Mouse (Mus musculus) CH12.LX (cell line): ENCODE data around the gene Dhx9. TPM values are rescaled to one million over a fixed set of nuclear protein-coding genes. Genes with fewer than 3 reads are reported as not detected.

Source experiments
- DNase-seq: peaks from one replicate; pipeline ENCODE4 v3.0.0-alpha.2; 2013; ENCODE audit errors: extremely low read depth
- H3K27ac ChIP-seq: 2 replicates; pipeline ENCODE4 v1.5.1; 2012; ENCODE audit warnings: low read depth, mild to moderate bottlenecking, control low read depth, moderate library complexity; ENCODE audit not compliant: insufficient read depth
- H3K27me3 ChIP-seq: replicated peaks from 2 replicates; pipeline ENCODE3; 2012; ENCODE audit warnings: inconsistent platforms
- H3K36me3 ChIP-seq, 2 experiments: replicated peaks in 1 of 2; 2 replicates each; pipeline versions ENCODE3 to v1.6.1; 2012; ENCODE audit warnings: inconsistent platforms in 1 of 2, low read length in 1 of 2, mild to moderate bottlenecking in 1 of 2, mixed read lengths in 1 of 2, moderate library complexity in 1 of 2; ENCODE audit not compliant: control insufficient read depth in 1 of 2, insufficient read depth in 1 of 2
- H3K4me1 ChIP-seq, 2 experiments: 2 replicates each; pipeline ENCODE4 v1.6.1; 2012; ENCODE audit warnings: inconsistent platforms in 1 of 2, moderate library complexity in 1 of 2; ENCODE audit not compliant: insufficient read depth in 2 of 2, control insufficient read depth in 1 of 2
- H3K4me2 ChIP-seq: 2 replicates; pipeline ENCODE4 v1.6.1; 2012; ENCODE audit warnings: low read depth, mild to moderate bottlenecking, control low read depth; ENCODE audit not compliant: poor library complexity, insufficient read depth, severe bottlenecking
- H3K4me3 ChIP-seq, 3 experiments: fragments of 150-350 bp in 1 of 3; sonication (generic) in 1 of 3; replicated peaks in 1 of 3; 2 replicates each; pipeline versions ENCODE3 to v1.5.1; 2011 to 2012; ENCODE audit warnings: low read depth in 2 of 3, low read length in 2 of 3, mild to moderate bottlenecking in 2 of 3, moderate library complexity in 2 of 3, control low read depth in 1 of 3, improper control_type of control experiment in 1 of 3, inconsistent platforms in 1 of 3, mixed read lengths in 1 of 3; ENCODE audit not compliant: poor library complexity in 1 of 3
- H3K79me2 ChIP-seq: replicated peaks from 2 replicates; pipeline ENCODE4 v1.6.1; 2012; ENCODE audit warnings: mild to moderate bottlenecking, moderate library complexity; ENCODE audit not compliant: control insufficient read depth, poor library complexity, insufficient read depth, severe bottlenecking; ENCODE audit errors: extremely low read depth
- H3K9ac ChIP-seq: 2 replicates; pipeline ENCODE4 v1.6.1; 2012; ENCODE audit warnings: low read depth, mild to moderate bottlenecking, control low read depth, moderate library complexity; ENCODE audit not compliant: insufficient read depth
- H3K9me3 ChIP-seq: replicated peaks from 2 replicates; pipeline ENCODE3; 2012; ENCODE audit warnings: low read length, inconsistent platforms, mixed read lengths
- BHLHE40 ChIP-seq: IDR thresholded peaks from 2 replicates; pipeline ENCODE4 v1.6.1; 2011; ENCODE audit warnings: mild to moderate bottlenecking, low read depth, low read length, improper control_type of control experiment
- CHD1 ChIP-seq: IDR thresholded peaks from 2 replicates; pipeline ENCODE4 v1.6.1; 2012; ENCODE audit warnings: low read depth, low read length, improper control_type of control experiment, inconsistent platforms
- CHD2 ChIP-seq: IDR thresholded peaks from 2 replicates; pipeline ENCODE4 v1.6.1; 2011; ENCODE audit warnings: low read length, improper control_type of control experiment
- CTCF ChIP-seq, 2 experiments: IDR thresholded peaks in 1 of 2; conservative IDR thresholded peaks in 1 of 2; 2 replicates each; pipeline ENCODE4 v1.5.1; 2011 to 2012; ENCODE audit warnings: low read depth in 2 of 2, low read length in 2 of 2, improper control_type of control experiment in 1 of 2, inconsistent platforms in 1 of 2, mild to moderate bottlenecking in 1 of 2, moderate library complexity in 1 of 2
- E2F4 ChIP-seq: IDR thresholded peaks from 2 replicates; pipeline ENCODE4 v1.6.1; 2011; ENCODE audit warnings: low read depth, low read length, improper control_type of control experiment; ENCODE audit not compliant: insufficient replicate concordance
- ELF1 ChIP-seq: IDR thresholded peaks from 2 replicates; pipeline ENCODE4 v1.6.1; 2014; ENCODE audit warnings: low read depth, mild to moderate bottlenecking, inconsistent platforms, low read length, improper control_type of control experiment
- EP300 ChIP-seq: IDR thresholded peaks from 2 replicates; pipeline ENCODE4 v1.6.1; 2011; ENCODE audit warnings: low read length, improper control_type of control experiment
- ETS1 ChIP-seq: conservative IDR thresholded peaks from 2 replicates; pipeline ENCODE4 v1.6.1; 2012; ENCODE audit warnings: low read depth, mild to moderate bottlenecking, inconsistent platforms, low read length, improper control_type of control experiment, moderate library complexity
- GABPA ChIP-seq: IDR thresholded peaks from 2 replicates; pipeline ENCODE4 v1.6.1; 2012; ENCODE audit warnings: low read depth, low read length, improper control_type of control experiment, inconsistent platforms; ENCODE audit not compliant: insufficient replicate concordance
- HCFC1 ChIP-seq: IDR thresholded peaks from 2 replicates; pipeline ENCODE4 v1.6.1; 2012; ENCODE audit warnings: low read depth, mild to moderate bottlenecking, inconsistent platforms, low read length, improper control_type of control experiment
- IRF4 ChIP-seq: IDR thresholded peaks from 2 replicates; pipeline ENCODE4 v1.6.1; 2014; ENCODE audit warnings: low read depth, mild to moderate bottlenecking, inconsistent platforms, low read length, improper control_type of control experiment
- JUN ChIP-seq: IDR thresholded peaks from 2 replicates; pipeline ENCODE4 v1.6.1; 2011; ENCODE audit warnings: low read depth, mild to moderate bottlenecking, low read length, improper control_type of control experiment, moderate library complexity; ENCODE audit not compliant: insufficient read depth
- JUND ChIP-seq: conservative IDR thresholded peaks from 2 replicates; pipeline ENCODE4 v1.6.1; 2011; ENCODE audit warnings: low read depth, low read length, improper control_type of control experiment
- KAT2A ChIP-seq: IDR thresholded peaks from 2 replicates; pipeline ENCODE4 v1.6.1; 2012; ENCODE audit warnings: low read length, improper control_type of control experiment, inconsistent platforms; ENCODE audit not compliant: insufficient replicate concordance
- MAFK ChIP-seq: IDR thresholded peaks from 2 replicates; pipeline ENCODE4 v1.6.1; 2011; ENCODE audit warnings: low read length, improper control_type of control experiment; ENCODE audit not compliant: insufficient replicate concordance
- MAX ChIP-seq: IDR thresholded peaks from 2 replicates; pipeline ENCODE4 v1.6.1; 2011; ENCODE audit warnings: low read length, improper control_type of control experiment
- MAZ ChIP-seq: IDR thresholded peaks from 2 replicates; pipeline ENCODE4 v1.6.1; 2012; ENCODE audit warnings: low read depth, mild to moderate bottlenecking, inconsistent platforms, low read length, improper control_type of control experiment, moderate library complexity
- MEF2A ChIP-seq: IDR thresholded peaks from 2 replicates; pipeline ENCODE4 v1.6.1; 2014; ENCODE audit warnings: low read depth, mild to moderate bottlenecking, inconsistent platforms, low read length, improper control_type of control experiment, borderline replicate concordance
- MXI1 ChIP-seq: IDR thresholded peaks from 2 replicates; pipeline ENCODE4 v1.6.1; 2011; ENCODE audit warnings: mild to moderate bottlenecking, low read depth, low read length, improper control_type of control experiment
- MYC ChIP-seq: IDR thresholded peaks from 2 replicates; pipeline ENCODE4 v1.6.1; 2011; ENCODE audit warnings: low read depth, mild to moderate bottlenecking, improper control_type of control experiment, low read length
- NELFE ChIP-seq: IDR thresholded peaks from 2 replicates; pipeline ENCODE4 v1.6.1; 2011; ENCODE audit warnings: low read depth, low read length, improper control_type of control experiment
- NRF1 ChIP-seq: IDR thresholded peaks from 2 replicates; pipeline ENCODE4 v1.6.1; 2014; ENCODE audit warnings: low read depth, mild to moderate bottlenecking, inconsistent platforms, low read length, improper control_type of control experiment, moderate library complexity
- PAX5 ChIP-seq: IDR thresholded peaks from 2 replicates; pipeline ENCODE4 v1.6.1; 2012; ENCODE audit warnings: low read length, inconsistent platforms, mixed read lengths
- POLR2A ChIP-seq: IDR thresholded peaks from 2 replicates; pipeline ENCODE4 v1.6.1; 2011; ENCODE audit warnings: low read depth, mild to moderate bottlenecking, improper control_type of control experiment, low read length
- POLR2AphosphoS2 ChIP-seq: IDR thresholded peaks from 2 replicates; pipeline ENCODE4 v1.6.1; 2011; ENCODE audit warnings: low read depth, low read length, improper control_type of control experiment
- RAD21 ChIP-seq: IDR thresholded peaks from 2 replicates; pipeline ENCODE4 v1.6.1; 2011; ENCODE audit warnings: low read depth, mild to moderate bottlenecking, low read length, improper control_type of control experiment, moderate library complexity
- RCOR1 ChIP-seq: conservative IDR thresholded peaks from 2 replicates; pipeline ENCODE4 v1.6.1; 2012; ENCODE audit warnings: low read depth, mild to moderate bottlenecking, inconsistent platforms, low read length, improper control_type of control experiment
- SIN3A ChIP-seq: IDR thresholded peaks from 2 replicates; pipeline ENCODE4 v1.6.1; 2012; ENCODE audit warnings: low read length, improper control_type of control experiment, inconsistent platforms
- SMC3 ChIP-seq: IDR thresholded peaks from 2 replicates; pipeline ENCODE4 v1.6.1; 2011; ENCODE audit warnings: low read depth, low read length, improper control_type of control experiment
- TBP ChIP-seq: conservative IDR thresholded peaks from 2 replicates; pipeline ENCODE4 v1.6.1; 2011; ENCODE audit warnings: low read depth, low read length, improper control_type of control experiment
- TCF12 ChIP-seq: IDR thresholded peaks from 2 replicates; pipeline ENCODE4 v1.6.1; 2014; ENCODE audit warnings: low read depth, mild to moderate bottlenecking, inconsistent platforms, low read length, improper control_type of control experiment
- UBTF ChIP-seq: IDR thresholded peaks from 2 replicates; pipeline ENCODE4 v1.6.1; 2012; ENCODE audit warnings: low read depth, mild to moderate bottlenecking, inconsistent platforms, low read length, improper control_type of control experiment, moderate library complexity
- USF1 ChIP-seq: IDR thresholded peaks from 2 replicates; pipeline ENCODE4 v1.6.1; 2014; ENCODE audit warnings: low read depth, mild to moderate bottlenecking, inconsistent platforms, low read length, improper control_type of control experiment
- USF2 ChIP-seq: conservative IDR thresholded peaks from 2 replicates; pipeline ENCODE4 v1.6.1; 2011; ENCODE audit warnings: low read depth, low read length, improper control_type of control experiment
- ZC3H11A ChIP-seq: IDR thresholded peaks from 2 replicates; pipeline ENCODE4 v1.6.1; 2012; ENCODE audit warnings: low read depth, mild to moderate bottlenecking, inconsistent platforms, low read length, improper control_type of control experiment
- ZKSCAN1 ChIP-seq: IDR thresholded peaks from 2 replicates; pipeline ENCODE4 v1.6.1; 2012; ENCODE audit warnings: low read depth, inconsistent platforms, low read length, improper control_type of control experiment, borderline replicate concordance
- ZMIZ1 ChIP-seq: IDR thresholded peaks from 2 replicates; pipeline ENCODE4 v1.6.1; 2012; ENCODE audit warnings: low read depth, mild to moderate bottlenecking, inconsistent platforms, low read length, improper control_type of control experiment
- ZNF384 ChIP-seq: IDR thresholded peaks from 2 replicates; pipeline ENCODE4 v1.6.1; 2012; ENCODE audit warnings: low read depth, low read length, improper control_type of control experiment, inconsistent platforms
- dilution Hi-C: fragments of 300-500 bp; cut with MboI; formaldehyde crosslinking; loops from 2 replicates; pipeline ENCODE4 v1.14.3; 2020; ENCODE audit warnings: low sequenced_read_pairs; ENCODE audit not compliant: extremely low pct_unique_long_range_greater_than_20kb, extremely low pct_ligation_motif_present
- in situ Hi-C: fragments of 300-500 bp; cut with MboI; formaldehyde crosslinking; loops from 3 replicates; pipeline ENCODE4 v1.14.3; 2019; ENCODE audit warnings: low sequenced_read_pairs, low pct_ligation_motif_present, low pct_unique_long_range_greater_than_20kb, mixed read lengths
- polyA plus RNA-seq: library from polyadenylated mRNA; unstranded; fragments of >175 nt; gene quantifications from 2 replicates; pipeline ENCODE4 v1.2.1, GENCODE M21; 2012; ENCODE audit warnings: low read depth; ENCODE audit not compliant: insufficient read length
- total RNA-seq, 2 experiments: library from RNA; depleted of rRNA; stranded (reverse); fragments of 300-350 nt in 1 of 2; fragments of >200 nt in 1 of 2; gene quantifications; 2 replicates each; pipeline ENCODE4 v1.2.3; 2012 to 2014

Dhx9 gene
- total RNA-seq (2012; rRNA removed) (55.4 and 82.4 TPM in 2 replicates), total RNA-seq (2014; rRNA removed) (81.8 and 98.8 TPM in 2 replicates), polyA plus RNA-seq (233 and 244 TPM in 2 replicates)

DNA sequence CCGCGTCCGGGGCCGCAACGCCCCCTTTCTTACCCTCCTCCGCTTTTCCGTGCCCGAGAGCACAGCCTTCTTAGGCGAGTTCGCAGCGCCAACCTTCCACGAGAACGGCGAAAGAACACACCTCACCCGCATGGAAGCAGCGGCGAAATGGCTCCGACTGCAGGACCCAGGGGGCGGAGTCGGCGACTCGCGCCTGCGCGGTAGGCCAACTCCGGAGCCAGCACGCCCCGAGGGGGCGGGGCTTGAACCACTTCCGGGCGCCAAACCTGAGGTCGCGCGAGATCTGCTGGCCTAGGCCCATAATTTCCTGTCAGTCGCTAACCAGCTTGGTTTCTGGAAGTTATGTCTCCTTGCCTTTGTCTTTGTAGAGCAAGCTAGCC, at the start of gene Dhx9:
Gene Dhx9, minus strand, starts transcription at position 161 of the 380 bp plus-strand sequence.
- peak within 1 kb of the TSS; percentile 96 for H3K9ac ChIP-seq
- DNase-seq, result peak; percentile 95
- TF ChIP-seq RCOR1 (no peak), EP300 (no peak), UBTF (no peak), JUN (no peak), KAT2A (peak; percentile 72; the same call in 1 of the 2 replicates), USF2 (no peak), SIN3A (peak; percentile 73; the same call in 1 of the 2 replicates), USF1 (no peak), ZNF384 (no peak), BHLHE40 (0 out of 2 replicates have a peak, but pooled peaks have one; percentile 24), MAFK (no peak), TBP (peak; percentile 91), POLR2A (peak; percentile 99), CHD1 (no peak), ETS1 (no peak), E2F4 (peak; percentile 96), JUND (no peak), MYC (peak; percentile 81; the same call in 1 of the 2 replicates), ZKSCAN1 (no peak), SMC3 (no peak), NRF1 (peak; percentile 90), MAX (peak; percentile 22; the same call in 1 of the 2 replicates), ZMIZ1 (peak; percentile 94), ZC3H11A (no peak), CTCF (conservative IDR thresholded peaks at IDR 0.05 in 1 of 2, IDR thresholded peaks at IDR 0.05 in 1 of 2; ENCODE audit: low read depth in 2 of 2, low read length in 2 of 2) (no peak), MEF2A (peak; percentile 54), RAD21 (no peak), MXI1 (peak; percentile 78), NELFE (peak; percentile 99), ELF1 (peak; percentile 91), GABPA (no peak), TCF12 (peak; percentile 96), CHD2 (peak; percentile 98), IRF4 (peak; percentile 39; the same call in 1 of the 2 replicates), HCFC1 (peak; percentile 81), POLR2AphosphoS2 (peak; percentile 97), MAZ (no peak), PAX5 (no peak)
- TF ChIP-seq, all 38 proteins: peak for 19
- no peaks in the 10 kb centered on the region for H3K9me3 ChIP-seq
- H3K36me3 ChIP-seq, result peaks cover 0 to 17% of the 10 kb centered on the region in 2 experiments
- peak within 1 kb of the TSS; percentile 51 to 99 (median 98) for H3K4me3 ChIP-seq
- peaks cover 53% of the 10 kb centered on the region for H3K79me2 ChIP-seq
- H3K4me2 ChIP-seq, result peak within 1 kb of the TSS; percentile 88
- peaks cover 5 to 55% of the 10 kb centered on the region in 2 experiments for H3K4me1 ChIP-seq
- H3K27me3 ChIP-seq, result no peaks in the 10 kb centered on the region
- in situ Hi-C loops, result no loop called here
- dilution Hi-C loops, result no loop called here
- H3K27ac ChIP-seq, result peak within 1 kb of the TSS; percentile 72
